Mouse (Mus musculus) ES-Bruce4 (cell line): ENCODE measurements around the gene Lyplal1.

Experiments used
- CTCF ChIP-seq: IDR thresholded peaks from one replicate; pipeline ENCODE4 v1.8.1; 2011; ENCODE audit warnings: low read depth, low read length
- POLR2A ChIP-seq: IDR thresholded peaks from one replicate; pipeline ENCODE4 v1.8.1; 2011; ENCODE audit warnings: low read length; ENCODE audit not compliant: insufficient read depth

DNA sequence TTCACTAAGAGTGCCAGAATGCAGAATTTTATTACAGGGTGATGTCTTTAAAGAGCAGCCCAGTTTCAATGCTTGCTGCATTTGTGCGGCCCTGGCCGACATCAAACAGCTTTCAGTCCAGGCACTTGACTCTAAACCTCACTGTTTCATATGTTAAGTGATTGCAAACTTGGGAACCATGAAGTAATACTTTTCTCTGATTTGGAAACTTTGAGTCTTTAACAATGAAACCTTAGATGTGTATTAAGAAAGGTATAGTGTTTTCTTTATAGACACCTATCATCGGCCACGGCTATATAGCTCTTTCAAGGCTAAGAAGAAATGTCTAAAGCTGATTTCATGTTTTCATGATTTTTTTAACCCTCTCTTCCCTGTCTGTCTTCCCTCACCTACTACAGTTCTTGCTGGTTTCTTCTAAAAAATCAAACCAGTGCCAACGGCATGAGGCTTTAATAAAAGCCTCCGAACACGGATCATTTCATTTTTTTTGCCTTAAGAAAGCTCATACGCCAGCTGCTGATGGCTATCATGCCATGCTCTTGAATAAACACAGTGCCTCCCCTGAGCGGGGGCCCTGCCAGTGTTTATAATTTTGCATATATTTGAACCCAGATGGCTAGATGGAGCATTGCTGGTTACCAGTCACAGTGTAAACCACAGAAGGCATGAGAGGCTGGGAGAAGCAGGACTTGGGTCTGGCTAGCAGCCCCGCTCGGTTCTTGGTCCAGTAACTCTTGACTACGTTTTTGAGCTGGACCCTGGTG is 63.6 kb downstream of the Lyplal1 start:
- TF ChIP-seq CTCF = no peak
- no peak for TF ChIP-seq POLR2A
